Mouse (Mus musculus): ENCODE results near the gene Scpep1.

Scpep1 gene

GRCm38 (mm10) chr11:88878011-88878410 is 77.3 kb downstream of the Scpep1 start:
- no peak for DNase-seq (ENCODE audit: low spot score in 2 of 2)
